Mouse (Mus musculus) small intestine, adult 2 months (tissue): ENCODE data around the gene Cs.

Source experiments
- CTCF ChIP-seq: fragments of 200-500 bp; IDR thresholded peaks from 2 replicates; pipeline ENCODE4 v1.5.1; 2012; ENCODE audit warnings: low read depth, mild to moderate bottlenecking, control low read depth, inconsistent platforms, low read length, moderate library complexity, mixed read lengths; ENCODE audit not compliant: insufficient replicate concordance, insufficient read length; ENCODE audit errors: extremely low read depth
- POLR2A ChIP-seq: fragments of 200-500 bp; IDR thresholded peaks from 2 replicates; pipeline ENCODE4 v1.6.1; 2012; ENCODE audit warnings: low read depth, mild to moderate bottlenecking, control low read depth, inconsistent platforms, low read length, moderate library complexity

DNA sequence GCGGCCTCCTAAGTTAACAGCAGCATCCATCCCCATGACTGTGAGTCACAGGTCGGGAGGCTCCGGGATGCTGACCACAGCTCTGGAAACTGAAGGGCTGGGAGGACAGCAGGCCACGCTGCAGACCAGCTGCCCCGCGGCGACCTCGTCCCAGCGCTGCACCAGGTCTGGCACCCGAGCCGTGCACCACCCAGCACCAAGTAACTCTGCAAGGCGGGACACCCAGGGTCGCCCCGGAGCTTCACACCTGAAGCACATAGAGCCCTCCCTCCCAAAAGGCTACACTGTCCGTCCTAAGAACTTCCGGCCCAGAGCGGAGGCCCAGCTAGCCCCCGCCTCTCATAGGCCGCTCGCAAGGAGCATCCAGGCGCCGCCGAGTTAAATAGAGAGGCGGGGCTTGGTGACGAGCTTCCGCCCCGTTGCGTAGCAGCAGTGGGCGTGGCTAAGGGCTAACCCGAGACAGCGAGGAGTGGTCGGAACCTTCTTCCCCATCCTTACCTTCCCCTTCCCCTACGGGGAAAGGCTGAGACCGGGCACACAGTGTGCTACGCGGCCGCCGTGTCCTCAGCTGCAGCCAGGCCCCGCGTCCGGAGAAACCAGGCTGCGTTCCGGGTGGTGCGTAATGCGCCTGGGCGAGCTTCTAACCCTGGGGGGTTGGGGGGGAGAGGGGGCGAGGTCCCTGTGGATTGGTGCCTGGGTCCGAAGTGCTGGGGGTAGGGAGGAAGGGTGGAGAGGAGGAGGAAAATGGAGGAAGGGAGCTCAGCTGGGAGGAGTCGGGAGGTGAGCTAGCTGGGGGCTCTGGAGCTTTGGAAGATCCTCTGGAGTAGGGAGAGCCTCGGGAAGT is 73.9 kb downstream of the Cs start, which contains the start of the genes Nabp2 and Rnf41:
- TF ChIP-seq POLR2A (no peak; the same call in none of the 2 replicates), CTCF (no peak)
